Mouse (Mus musculus) mouse trophoblast stem cell (cell line): ENCODE data around the gene Fcnb.

Experiments used
- in situ Hi-C, 2 experiments: fragments of 300-500 bp; cut with MseI, MboI; formaldehyde crosslinking; loops; 2 replicates in 1 of 2; 3 replicates in 1 of 2; pipeline ENCODE4 v1.15.1; 2025

Fcnb gene

DNA sequence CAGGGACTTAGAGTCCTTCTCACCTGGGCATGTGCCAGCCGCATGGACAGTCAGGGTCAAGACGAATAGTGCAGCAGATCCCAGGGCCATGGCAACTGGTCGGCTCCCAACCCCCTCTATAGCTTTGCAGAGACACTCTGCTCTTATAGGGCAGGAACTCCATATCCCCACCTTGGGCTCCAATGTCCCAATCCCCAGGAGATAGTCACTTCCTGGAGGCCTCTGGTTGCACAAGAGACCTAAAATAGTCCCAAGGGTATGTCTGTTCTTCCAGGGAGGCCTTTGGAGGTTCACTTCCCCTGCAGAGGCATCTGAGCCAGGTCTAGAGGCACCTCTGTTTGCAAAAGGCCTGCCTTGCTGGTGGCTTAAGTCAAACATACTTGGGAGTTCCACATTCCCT lies at the start of gene Fcnb:
TSS of gene Fcnb (minus strand) at position 118 of the 400 bp plus-strand sequence.
- in situ Hi-C loops = no loop called here

DNA sequence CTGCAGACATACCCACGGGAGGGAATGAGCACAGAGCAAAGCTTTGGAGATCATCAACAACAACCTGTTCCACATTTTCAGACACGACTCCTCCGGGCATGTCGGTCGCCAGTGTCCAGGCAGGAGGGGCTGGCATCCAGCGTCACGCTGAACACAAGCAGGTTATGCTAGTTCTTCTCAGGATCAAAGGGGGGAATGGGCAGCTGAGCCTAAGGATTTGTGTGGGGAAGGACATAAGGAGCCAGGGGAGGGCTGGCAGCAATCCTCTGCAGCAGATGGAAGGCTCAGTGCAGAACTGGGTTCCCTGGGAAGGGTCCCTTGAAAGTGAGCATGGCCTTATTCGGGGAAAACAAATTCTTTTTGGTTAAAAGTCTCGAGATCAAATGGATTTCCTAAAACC lies 49.1 kb upstream of the Fcnb start:
- in situ Hi-C loops = no loop called here

DNA sequence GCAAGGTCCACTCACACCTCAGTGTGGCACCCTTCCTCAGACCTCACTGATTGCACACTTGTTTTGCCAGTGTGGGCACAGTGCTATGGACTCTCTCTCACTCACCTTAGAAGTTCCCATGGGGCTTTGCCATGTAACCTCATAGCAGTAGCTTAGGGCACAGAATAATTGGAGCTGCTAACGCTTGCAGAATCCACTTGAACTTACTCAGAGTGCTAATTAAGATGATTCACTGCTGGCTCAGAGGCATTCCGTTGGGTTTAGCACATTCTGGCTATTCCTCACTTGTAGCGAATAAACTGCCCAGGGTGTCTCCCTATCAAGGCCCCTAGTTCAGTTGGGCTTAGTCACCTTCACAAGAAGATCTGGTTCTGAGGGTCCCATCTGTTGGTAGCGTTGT lies 47.4 kb upstream of the Fcnb start:
- in situ Hi-C loops = no loop called here

DNA sequence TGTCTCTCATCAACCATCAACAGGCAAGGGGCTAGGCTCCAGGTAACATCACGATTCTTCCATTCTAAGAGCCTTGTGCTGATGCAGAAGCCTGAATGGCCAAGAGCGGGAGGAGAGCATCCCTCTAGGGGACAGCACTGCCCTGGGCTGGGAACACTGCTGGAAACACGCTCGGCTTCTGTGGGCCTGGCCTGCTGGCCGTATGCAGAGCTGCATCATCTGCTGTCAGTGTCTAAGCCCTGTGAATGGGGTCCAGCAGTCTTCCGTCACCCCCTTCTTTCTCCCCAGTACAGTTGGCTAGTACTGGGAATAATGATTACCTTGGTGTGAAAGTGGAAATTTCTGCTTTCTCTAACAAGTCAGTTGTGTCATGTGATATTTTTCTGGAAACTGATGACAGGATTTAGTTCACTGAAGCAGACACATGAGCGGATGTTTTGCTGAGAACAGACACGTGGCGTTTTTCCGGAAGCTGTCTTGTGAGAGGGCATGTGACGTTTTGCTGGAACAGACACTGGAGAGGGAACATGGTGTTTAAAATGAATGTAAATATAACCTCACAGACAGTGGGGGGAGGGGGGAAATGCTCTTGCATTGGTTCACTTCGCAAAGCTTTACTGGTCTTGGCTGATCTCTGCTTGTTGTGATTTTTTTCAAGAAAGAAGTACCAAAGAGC lies 42.2 kb upstream of the Fcnb start:
- in situ Hi-C loops = no loop called here

DNA sequence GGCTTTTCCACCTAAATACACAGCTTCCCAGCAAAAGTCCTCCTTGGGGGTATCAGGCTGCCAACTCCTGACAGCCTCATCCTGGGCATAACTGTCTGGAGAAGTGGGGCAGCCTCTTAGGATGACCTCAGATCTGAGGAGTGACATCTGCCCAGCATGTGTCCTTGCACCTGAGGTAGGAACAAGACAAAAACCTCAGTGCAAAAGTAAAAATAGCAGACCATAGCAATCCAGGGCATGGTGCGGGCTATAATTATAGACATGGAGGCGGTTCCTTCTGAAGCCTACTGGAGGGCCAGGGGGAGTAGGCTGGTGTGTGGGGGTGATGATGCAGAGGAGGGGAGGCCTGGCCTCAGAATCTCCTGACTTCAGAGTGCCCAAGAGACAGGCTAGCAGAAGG lies 39.2 kb upstream of the Fcnb start:
- in situ Hi-C loops = no loop called here

DNA sequence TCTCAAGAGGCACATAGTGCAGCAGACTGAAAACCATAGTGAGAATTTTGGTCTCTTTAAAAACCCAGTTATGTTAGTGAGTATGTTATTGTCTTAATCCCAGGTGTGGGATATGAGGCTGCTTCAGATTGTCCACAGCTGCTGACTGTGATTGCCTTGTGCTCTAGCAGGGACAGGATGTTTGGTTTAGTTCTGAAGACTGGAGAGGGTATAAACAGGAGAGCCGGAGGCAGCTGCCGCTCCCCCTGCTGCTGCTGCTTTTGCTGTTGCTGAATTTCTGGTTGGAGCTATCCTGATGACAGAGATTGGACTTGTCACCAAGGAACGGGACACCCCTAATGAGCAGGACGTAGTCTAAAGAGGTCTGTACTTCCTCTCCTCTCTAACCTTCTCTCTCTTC lies 36.6 kb upstream of the Fcnb start:
- in situ Hi-C loops = no loop called here

DNA sequence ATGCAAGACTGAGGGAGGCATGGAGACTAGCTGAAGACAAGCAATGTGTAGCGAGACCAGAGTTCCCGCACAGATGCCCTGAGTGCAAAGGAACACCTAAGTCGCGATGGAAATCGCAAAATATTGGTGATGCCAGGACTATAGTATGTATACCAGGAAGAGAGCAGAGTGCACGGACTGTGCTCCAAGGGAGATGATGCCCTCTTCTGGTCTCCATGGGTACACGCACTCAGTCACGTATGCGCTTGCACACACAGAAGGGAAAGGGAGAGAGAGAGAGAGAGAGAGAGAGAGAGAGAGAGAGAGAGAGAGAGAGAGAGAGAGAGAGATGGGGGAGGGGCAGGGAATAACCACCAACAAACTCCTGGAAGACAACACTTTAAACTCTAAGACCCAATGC lies 35.7 kb upstream of the Fcnb start:
- in situ Hi-C loops = no loop called here

DNA sequence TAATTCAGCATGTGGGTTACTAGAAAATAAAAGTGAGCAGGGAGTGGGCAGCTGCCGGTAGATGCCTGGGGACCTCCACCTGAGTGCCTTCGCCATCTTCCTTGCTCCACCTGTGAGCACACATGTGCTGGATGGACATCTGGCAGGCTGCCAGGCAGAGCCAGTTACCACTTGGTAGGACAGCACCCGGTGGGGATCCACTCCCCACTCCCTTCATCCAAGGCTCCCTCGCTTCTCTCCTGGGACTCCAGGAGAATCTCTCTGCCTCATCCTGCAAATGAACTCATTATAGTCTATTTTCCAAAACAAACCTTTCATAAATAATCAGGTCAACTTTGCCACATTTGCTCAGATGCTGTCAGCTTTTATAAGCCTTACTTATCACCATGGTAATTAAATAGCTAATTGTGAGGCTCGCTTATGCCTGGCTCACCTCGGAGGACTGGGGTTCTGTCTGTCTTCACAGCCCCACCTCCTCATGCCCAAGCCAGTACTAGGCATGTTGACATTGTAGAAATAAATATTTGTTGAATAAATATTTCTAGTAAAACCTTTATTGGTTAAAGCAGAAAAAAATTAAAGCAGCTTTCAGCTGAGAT lies 33.9 kb upstream of the Fcnb start:
- in situ Hi-C loops = no loop called here

DNA sequence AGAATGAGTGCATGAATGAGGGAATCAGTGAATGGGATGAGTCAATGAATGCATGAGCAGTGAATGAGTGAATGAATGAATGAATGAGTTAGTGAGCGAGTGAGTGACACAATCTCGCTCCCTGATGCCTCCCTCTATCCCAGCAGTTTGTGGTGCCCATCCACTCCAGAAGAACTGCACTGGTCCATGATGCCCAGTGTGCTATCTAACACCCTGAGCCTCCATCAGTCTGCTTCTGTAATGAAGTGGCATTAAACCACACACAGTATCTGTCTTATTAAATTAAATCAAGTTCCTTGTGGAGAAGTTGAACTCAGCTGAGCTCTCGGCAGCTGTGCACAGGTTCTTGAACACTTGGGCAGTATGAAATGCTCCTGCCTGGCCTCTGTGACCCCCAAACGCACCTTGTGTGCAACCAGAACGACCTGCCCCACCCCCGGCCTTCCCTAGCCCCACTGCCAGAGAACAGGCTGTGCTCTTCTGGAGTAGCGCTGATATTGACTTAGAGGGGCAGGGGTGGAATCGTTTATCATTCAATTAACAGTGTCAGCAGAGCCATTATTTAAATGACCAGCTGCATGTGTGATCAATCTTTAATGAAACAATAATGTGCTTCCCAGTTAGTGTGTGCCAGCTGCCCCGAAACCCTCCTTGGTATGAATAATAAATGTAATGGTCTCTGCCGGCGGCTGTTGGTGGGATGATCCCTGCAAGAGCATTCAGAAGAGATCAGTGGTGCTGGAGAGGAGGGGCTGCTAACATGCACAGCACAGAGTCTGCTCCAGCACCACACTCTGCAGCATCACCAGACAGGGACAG lies 33.0 kb upstream of the Fcnb start:
- in situ Hi-C loops = no loop called here

DNA sequence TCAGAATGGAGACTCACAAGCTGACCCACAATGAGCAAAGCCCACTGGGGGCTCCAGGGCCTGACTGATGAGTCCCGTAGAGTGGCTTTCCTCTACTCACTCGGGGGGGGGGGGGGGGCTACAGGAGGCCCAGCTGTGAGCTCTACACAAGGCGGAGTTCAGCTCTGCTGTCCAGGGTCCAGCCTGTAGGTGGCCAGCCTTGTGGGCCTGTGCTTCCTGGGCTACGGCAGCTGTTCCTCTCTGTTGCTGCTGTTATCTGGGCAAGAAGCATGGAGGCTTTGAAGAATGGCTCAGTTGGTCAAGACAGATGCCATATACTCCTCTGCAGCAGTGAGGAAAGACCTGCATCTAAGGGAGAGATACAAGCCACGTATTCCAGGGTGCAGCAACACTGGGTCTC lies 24.1 kb upstream of the Fcnb start:
- in situ Hi-C loops = no loop called here

DNA sequence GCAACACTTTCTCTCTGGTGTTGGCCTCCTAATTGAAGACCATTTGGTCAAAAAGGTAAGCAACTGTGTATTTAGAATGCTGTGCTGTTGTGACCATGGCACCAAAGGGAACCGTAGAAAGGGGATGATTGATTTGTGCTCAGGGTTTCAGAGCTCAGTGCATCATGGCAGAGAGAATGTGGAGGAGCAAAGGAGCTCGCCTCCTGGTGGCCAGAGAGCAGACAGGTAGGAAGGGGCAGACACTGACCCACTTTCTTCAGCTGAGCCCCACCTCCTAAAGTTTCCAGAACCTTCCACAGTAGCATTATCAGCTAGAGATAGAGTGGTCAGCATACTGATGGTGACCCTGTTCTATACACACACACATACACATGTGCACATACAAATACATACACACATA lies 21.3 kb upstream of the Fcnb start:
- in situ Hi-C loops = no loop called here

DNA sequence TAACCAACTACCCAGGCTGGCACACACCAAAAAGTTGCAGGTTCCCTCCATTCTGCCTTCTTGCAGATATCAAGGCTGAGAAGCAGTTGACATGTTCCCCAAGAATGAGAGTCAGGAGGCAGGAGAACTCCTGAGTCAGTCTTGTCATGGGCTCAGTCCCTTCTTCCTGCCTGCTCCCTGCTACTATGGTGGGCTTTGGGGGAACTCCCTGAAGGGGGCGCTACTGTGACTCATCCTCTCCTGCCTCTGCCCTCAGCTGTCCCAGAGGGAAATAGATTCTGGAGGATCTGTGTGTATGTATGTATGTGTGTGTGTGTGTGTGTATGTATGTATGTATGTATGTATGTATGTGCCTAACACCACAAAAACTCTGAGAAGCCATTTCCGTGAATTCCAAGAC lies 19.0 kb upstream of the Fcnb start:
- in situ Hi-C loops = no loop called here

DNA sequence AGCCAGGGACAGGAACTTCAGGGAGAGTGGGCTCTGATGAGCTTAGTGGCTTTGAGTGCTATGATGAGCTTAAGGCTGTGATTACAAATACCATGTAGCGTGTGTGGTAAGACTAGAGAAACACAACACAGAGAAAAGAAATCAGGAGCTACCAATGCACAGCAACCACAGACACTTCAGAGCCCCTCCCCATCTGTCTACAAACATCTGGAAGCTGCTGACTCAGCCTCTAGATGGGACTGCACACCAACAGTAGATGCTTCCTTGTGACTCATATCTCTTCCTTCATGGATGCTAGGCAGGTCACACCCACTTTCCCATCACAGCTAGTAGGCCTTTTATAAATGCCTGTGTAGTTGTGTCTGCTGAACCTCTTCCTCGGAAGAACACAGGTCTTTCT lies 17.2 kb upstream of the Fcnb start:
- in situ Hi-C loops = no loop called here

DNA sequence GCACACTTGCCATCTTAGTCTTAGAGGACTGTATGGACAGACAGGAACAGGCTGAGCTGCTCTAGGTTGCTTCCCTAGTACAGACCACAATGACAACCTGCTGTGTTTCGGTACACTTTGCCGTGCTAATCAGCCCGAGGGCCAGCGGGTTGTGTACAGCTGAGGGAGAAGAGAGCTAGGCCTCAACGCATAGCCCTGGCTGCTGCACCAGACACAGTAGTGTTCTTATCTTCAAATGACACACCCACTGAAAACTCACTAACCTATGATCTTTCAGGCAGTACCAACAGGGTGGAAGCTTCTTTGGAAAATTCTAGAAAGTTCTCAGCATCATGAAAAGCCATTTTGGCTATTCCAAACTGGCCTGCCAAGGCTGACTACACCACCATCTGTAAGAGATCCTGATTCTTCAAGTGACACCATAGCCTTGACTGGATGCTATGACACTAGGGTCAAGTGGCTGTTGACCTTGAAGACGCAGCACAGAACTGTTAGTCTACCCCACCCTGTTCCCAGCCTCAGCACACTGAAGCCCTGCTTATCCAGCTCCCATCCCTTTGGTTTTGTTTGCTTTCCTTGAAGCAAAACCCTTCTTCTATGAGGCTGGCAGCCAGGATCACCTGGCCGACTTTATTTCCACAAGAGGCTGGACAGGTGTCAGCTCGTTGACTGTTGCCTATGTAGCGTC lies 16.3 kb upstream of the Fcnb start:
- in situ Hi-C loops = no loop called here

DNA sequence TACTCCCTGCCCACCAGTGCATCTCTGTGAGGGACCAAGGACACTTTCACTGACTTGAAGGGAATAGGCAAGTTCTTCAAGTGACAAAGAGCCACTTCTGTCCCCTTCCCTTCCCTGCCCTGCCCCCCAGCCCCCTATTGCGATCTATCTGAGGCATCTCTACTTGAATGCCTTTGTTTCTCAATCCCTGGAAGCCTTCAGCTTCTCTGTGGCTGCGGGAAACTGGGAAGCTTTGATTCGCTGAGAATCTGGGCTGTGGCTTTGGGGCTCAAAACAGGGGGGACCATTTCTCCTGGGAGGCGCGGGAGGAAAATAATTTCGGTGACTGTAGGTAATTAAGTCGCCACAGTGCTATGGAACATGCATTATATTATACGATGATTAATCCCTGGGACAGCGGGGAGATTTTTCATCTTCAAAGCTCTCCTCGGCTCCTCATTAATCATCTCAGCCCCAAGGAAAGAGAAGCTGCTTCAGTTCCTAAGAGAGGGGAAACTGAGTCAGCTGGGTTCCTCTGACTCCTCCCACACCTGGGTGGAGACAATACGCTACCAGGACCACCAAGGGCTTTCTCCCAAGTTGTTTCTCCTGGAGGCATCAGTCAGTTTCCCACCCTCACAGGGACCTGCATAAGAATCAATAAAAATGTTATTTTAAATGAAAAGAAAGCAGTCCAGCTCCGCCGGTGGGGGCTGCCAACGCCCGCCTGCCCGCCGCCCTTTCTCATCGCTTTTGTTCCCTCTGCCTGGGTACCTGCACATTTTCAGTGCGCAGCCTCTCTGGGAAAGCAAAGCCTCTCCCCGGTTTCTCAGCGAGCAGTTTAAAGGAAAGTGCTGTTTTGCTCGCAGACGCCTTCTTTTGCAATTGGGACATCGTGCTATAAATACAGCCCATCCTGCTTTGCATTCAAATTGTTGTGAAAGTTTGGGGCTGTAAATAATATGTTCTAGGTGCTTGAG lies 14.1 kb upstream of the Fcnb start:
- in situ Hi-C loops = no loop called here

DNA sequence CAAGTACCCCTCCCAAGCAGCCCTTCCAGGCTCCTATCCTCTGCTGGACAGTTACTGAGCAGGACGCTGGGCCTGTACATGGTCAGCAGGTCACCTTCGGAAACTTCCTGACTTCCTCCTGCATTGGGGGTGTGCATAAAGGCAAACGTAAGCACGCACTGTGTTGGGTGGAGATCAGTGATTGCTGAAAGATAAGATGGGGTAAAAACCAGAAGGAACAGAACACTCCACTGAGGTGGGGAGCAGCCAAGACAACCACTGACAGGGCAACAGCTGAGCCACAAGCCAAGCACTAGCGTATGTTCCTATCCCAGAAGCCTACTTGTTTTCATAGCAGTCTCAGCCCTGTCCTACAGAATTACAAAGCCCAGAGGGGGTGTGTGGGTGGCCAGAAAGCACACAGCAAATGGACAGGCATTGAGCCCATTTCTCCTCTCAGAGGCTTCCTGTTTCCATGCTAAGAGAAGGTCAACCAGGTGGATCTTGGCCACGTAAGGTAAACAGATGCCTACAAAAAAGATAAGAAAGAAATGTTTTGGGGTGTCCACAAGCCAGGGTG lies 12.1 kb upstream of the Fcnb start:
- in situ Hi-C loops = no loop called here

DNA sequence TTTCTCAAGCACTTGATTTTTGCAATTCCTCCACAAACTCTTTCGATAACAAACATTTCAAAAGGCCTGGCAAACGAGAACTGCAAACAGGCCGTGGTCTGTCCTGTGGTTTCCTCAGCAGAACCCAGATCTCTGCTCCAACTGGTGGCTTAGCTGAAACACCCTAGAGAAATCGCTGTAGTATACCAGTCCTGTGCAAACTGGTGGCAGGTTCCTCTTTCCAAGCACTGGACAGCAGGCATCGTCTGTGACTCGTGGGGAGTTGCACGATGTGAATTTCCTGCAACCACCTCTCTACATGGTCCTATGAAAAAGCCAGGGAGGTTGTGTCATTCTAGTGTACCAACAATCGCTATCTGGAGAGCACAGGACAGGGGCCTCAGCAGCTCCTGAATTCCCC lies 7.4 kb upstream of the Fcnb start:
- in situ Hi-C loops = no loop called here

DNA sequence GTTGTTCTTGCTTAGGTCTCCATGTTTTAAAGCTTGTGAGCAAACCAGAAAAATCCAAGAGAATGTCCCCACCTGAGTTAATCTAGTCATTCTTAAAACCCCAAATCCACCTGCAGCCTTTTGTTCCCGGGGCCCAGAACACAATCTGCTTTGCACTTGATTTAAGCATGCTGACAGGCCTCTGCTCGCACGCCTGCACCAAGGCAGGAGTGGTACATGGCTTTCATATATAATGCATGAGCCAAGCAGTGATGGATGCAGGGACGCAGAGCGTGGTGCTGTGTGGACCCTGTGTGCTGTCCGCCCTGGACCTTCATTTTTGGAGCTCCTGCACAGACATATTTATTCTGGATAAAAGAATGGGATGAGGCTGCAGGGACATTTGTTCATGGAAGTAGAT lies 6.4 kb upstream of the Fcnb start:
- in situ Hi-C loops = no loop called here

DNA sequence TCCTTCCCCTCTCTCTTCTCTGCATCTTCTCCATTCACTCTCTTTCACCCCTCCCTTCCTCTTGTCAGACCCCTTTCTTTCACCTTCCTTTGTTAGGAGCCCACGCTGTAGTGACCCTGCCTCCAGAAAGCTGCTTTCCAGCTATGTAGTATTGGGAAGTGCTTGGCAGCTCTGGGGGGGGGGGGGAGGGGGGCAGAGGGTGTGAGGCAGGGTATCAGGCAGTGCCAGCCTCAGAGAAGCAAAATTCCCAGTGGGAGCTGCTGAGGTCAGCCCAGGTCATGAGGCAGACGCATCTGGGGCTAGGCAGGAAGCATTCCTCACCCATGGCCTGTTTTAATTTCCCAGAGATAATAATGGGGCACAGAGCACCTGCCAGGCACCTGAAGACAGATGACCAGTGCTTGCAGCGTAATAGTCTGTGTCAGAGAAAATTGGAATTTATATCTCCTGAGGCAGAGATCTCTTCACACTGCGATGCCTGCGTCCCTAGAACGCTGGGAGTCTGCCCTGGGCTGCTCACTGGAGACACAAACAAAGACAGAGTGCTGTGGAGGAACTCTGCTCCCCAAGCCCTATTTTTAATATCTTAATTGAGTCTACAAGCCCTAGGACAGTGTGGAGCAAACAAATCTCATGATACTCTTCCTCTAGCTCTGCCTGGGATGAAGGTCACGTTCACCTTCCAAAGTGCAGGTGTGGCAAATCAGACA lies 5.8 kb upstream of the Fcnb start:
- in situ Hi-C loops = no loop called here

DNA sequence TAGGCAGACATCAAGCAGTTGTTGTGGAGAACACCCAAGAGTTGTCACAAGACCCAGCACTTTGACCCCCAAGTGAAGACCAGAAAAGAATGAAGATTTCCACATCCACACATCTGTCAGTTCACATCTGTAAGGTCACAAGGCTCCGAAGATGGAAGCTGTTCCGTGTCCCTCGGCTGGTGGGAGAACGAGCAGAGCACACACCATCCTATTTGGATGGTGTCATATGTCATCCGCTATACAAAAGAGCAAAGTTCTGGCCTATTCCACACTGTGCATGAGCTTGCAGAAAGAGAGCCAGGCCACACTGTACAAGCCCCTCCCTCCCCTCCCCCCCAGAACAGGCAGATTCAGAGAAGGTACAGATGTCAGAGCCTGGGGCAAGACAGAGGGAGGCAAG lies 4.4 kb upstream of the Fcnb start:
- in situ Hi-C loops = no loop called here
